Mouse (Mus musculus): Measurements from ENCODE around the gene Rtn1.
A peak's percentile ranks its signal among the peaks of the same experiment; 100 is the strongest.

The Rtn1 gene

GRCm38 (mm10) chr12:72373916-72374615 is 34.8 kb downstream of the Rtn1 start:
- DNase-seq (ENCODE audit: low read depth, low spot score) = no peak

- no peak for DNase-seq (ENCODE audit: low read depth, low spot score)
Measured at GRCm38 (mm10) chr12:72370081-72370480, 38.8 kb downstream of the Rtn1 start.

- DNase-seq (ENCODE audit: low read depth, low spot score) = no peak
Measured at GRCm38 (mm10) chr12:72366763-72367162, 42.1 kb downstream of the Rtn1 start.

GRCm38 (mm10) chr12:72366104-72366437 is 42.8 kb downstream of the Rtn1 start:
- no peak for DNase-seq (ENCODE audit: low read depth, low spot score)

GRCm38 (mm10) chr12:72365231-72366103 is 43.4 kb downstream of the Rtn1 start:
- DNase-seq (ENCODE audit: low read depth, low spot score) = no peak

GRCm38 (mm10) chr12:72364543-72364942 is 44.3 kb downstream of the Rtn1 start:
- no peak for DNase-seq (ENCODE audit: low read depth, low spot score)

- peak; percentile 47 for DNase-seq (ENCODE audit: low read depth, low spot score)
Measured at GRCm38 (mm10) chr12:72361701-72362354, 47.0 kb downstream of the Rtn1 start.

GRCm38 (mm10) chr12:72360926-72361615 is 47.8 kb downstream of the Rtn1 start:
- peak; percentile 52 for DNase-seq (ENCODE audit: low read depth, low spot score)

- DNase-seq (ENCODE audit: low read depth, low spot score) = no peak
Measured at GRCm38 (mm10) chr12:72359903-72360302, 49.0 kb downstream of the Rtn1 start.

GRCm38 (mm10) chr12:72357667-72358420 is 51.0 kb downstream of the Rtn1 start:
- no peak for DNase-seq (ENCODE audit: low read depth, low spot score)

- DNase-seq (ENCODE audit: low read depth, low spot score) = no peak
Measured at GRCm38 (mm10) chr12:72354241-72354640, 54.6 kb downstream of the Rtn1 start.

- no peak for DNase-seq (ENCODE audit: low read depth, low spot score)
Measured at GRCm38 (mm10) chr12:72353506-72353905, 55.3 kb downstream of the Rtn1 start.

- DNase-seq (ENCODE audit: low read depth, low spot score) = no peak
Measured at GRCm38 (mm10) chr12:72348508-72348907, 60.3 kb downstream of the Rtn1 start.

- no peak for DNase-seq (ENCODE audit: low read depth, low spot score)
Measured at GRCm38 (mm10) chr12:72347184-72347583, 61.7 kb downstream of the Rtn1 start.

GRCm38 (mm10) chr12:72343639-72344038 is 65.2 kb downstream of the Rtn1 start:
- no peak for DNase-seq (ENCODE audit: low read depth, low spot score)

- DNase-seq (ENCODE audit: low read depth, low spot score) = no peak
Measured at GRCm38 (mm10) chr12:72336009-72336408, 72.8 kb downstream of the Rtn1 start.

GRCm38 (mm10) chr12:72332488-72333013 is 76.3 kb downstream of the Rtn1 start:
- DNase-seq (ENCODE audit: low read depth, low spot score) = no peak

GRCm38 (mm10) chr12:72331912-72332487 is 76.9 kb downstream of the Rtn1 start:
- DNase-seq (ENCODE audit: low read depth, low spot score) = no peak

- DNase-seq (ENCODE audit: low read depth, low spot score) = no peak
Measured at GRCm38 (mm10) chr12:72326087-72326486, 82.8 kb downstream of the Rtn1 start.

- no peak for DNase-seq (ENCODE audit: low read depth, low spot score)
Measured at GRCm38 (mm10) chr12:72325025-72325424, 83.8 kb downstream of the Rtn1 start.
